Mouse (Mus musculus) kidney, adult 2 months (tissue): ENCODE data around the gene Vgll4.

ENCODE experiments used
- CTCF ChIP-seq: fragments of 200-500 bp; conservative IDR thresholded peaks from 2 replicates; pipeline ENCODE4 v1.5.1; 2011; ENCODE audit warnings: low read depth, mild to moderate bottlenecking, control low read depth, low read length, moderate library complexity, mixed read lengths; ENCODE audit not compliant: insufficient read depth, insufficient read length
- POLR2A ChIP-seq: fragments of 200-500 bp; IDR thresholded peaks from one replicate; pipeline ENCODE4 v1.6.1; 2011; ENCODE audit warnings: low read depth, low read length, control low read depth

DNA sequence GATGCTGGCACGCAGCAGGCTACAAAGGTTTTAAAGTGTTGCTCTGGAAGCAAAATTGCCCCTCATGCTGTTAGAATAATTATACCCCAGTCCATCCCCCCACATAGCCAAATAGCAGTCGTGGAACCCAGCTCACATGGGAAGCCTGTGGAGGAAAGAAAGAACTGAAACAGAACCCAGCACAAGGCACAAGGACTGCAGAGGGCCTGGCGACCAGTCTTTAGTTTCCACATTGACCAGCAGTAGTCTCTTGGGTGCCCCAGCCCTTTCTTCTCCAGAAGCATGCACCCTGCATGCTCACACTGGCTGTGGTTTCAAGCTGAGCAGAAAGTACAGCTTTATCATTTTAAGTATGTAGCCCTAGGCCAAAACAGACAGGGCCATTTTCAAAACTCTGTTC, 127.7 kb downstream of the Vgll4 start:
- TF ChIP-seq POLR2A (no peak), CTCF (no peak)
